Mouse (Mus musculus) liver, embryonic 18 days (tissue): ENCODE data around the gene Prr13. TPM values are rescaled to one million over a fixed set of nuclear protein-coding genes. Genes with fewer than 3 reads are reported as not detected.

Experiments used
- polyA plus RNA-seq: library from polyadenylated mRNA; depleted of rRNA; stranded (reverse); fragments of >200 nt; gene quantifications from 2 replicates; pipeline ENCODE4 v1.2.3, GENCODE M21; 2012; rRNA removed

The Prr13 gene
- 81.6 and 90.5 TPM in 2 replicates for polyA plus RNA-seq

DNA sequence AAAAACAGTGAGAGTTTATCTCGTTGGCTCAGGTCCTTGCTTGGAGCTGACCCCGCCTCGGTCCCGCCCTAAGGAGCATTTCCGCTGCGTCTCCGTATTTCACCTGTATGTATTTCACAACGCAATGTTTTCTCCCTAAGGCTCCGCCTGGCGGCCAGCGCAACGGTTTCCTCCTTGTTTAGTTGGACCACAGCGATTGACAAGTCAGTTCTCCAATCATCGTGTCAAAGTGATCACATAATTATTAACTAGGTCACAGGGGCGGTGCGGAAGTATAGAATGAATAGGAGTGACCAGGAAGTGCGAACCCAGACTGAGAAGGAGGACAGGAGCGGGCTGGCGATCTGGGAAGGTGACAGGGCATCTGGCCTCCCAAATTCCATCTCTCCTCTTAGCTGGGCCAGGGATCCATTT is at the start of gene Prr13:
Gene Prr13, plus strand, starts transcription at position 125 of the 414 bp plus-strand sequence.

DNA sequence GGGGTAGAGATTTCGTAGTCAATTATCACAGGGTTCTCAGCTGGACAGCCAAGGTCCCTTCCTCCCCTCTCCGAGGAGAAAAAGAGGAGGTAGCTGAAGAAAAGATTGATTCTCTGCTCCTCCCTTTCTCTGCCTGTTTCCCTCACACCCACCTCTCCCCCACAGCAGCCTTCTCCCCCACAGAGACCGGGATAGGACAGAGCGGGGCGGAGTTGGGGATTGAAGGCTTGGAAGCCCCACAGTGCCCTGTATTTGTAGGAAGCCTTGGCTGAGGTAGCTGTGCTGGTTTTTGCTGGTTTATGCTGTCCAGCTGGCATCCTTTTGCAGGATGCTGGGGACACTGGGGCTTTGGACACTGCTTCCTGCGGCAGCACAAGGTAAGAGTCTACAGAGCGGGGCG is 13.7 kb upstream of the Prr13 start, which contains the start of gene Amhr2:
Gene Amhr2, plus strand, starts transcription at position 222 of the 400 bp plus-strand sequence.

DNA sequence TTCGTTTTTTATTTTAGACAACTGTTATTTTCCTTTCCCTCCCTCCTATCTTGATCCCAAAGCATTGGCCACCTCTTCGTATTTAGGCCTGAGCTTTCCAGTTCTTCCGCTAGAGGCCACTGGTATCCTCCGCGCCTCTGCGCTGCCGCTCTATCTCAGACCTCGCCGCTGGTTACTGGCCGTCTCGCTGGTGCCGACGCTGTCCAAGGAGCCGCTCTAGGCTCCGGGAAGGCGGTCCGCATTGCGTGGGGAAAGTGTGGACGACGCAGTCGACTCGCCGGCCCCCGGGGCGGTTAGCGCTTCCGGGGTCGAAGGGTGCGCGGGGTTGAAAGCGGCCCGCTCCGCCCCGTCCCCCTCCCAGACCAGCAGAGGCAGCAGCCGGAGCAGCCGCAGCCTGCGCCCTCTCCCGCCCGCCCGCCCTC is 11.4 kb downstream of the Prr13 start, which contains the start of gene Pcbp2:
Gene Pcbp2, plus strand, starts transcription at position 357 of the 422 bp plus-strand sequence.

DNA sequence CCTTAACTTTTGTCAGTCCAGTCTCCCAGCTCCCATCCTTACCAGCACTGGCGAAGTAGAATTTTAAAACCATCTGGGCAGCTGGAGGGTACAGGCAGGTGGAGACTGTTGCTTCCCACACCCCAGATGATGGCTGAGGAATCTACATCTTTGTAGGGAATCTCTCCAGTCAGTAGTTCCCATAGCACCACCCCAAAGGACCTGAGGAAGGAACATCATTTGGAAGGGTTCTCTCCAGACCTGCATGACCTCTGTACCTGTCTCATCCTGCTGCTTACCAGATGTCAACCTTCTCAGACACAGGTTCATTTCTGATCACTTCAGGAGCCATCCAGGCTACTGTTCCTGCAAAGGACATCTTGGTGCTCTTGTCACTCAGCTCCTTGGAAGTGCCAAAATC is 44.6 kb downstream of the Prr13 start, which contains the start of gene Gm10337:
Gene Gm10337, plus strand, starts transcription at position 276 of the 400 bp plus-strand sequence.

Other genes with a start within 250 kb of the Prr13 start
- 2.8 and 2.9 TPM in 2 replicates for gene Itgb7, start 227.1 kb upstream of the Prr13 start, polyA plus RNA-seq
- gene Rarg, start 201.5 kb upstream of the Prr13 start, polyA plus RNA-seq, result 3.1 and 3.6 TPM in 2 replicates
- 0.01 and 0.02 TPM in 2 replicates for gene Gm9918, start 188.5 kb upstream of the Prr13 start, polyA plus RNA-seq
- gene Mfsd5, start 179.6 kb upstream of the Prr13 start, polyA plus RNA-seq, result 14.0 and 14.1 TPM in 2 replicates
- 8.2 and 8.8 TPM in 2 replicates for gene Espl1, start 162.8 kb upstream of the Prr13 start, polyA plus RNA-seq
- gene Pfdn5, start 132.9 kb upstream of the Prr13 start, polyA plus RNA-seq, result 87.7 and 89.5 TPM in 2 replicates
- gene Myg1, start 127.3 kb upstream of the Prr13 start, polyA plus RNA-seq, result 25.2 and 28.0 TPM in 2 replicates
- 18.3 and 19.1 TPM in 2 replicates for gene Aaas, start 108.3 kb upstream of the Prr13 start, polyA plus RNA-seq
- gene Sp7, start 91.8 kb upstream of the Prr13 start, polyA plus RNA-seq, result 0.01 TPM in 2 replicates
- 8.2 and 8.8 TPM in 2 replicates for gene Sp1, start 52.9 kb upstream of the Prr13 start, polyA plus RNA-seq
- gene Amhr2, start 13.7 kb upstream of the Prr13 start, polyA plus RNA-seq, result 0.02 and 0.06 TPM in 2 replicates
- gene Pcbp2, start 11.5 kb downstream of the Prr13 start, polyA plus RNA-seq, result 168 and 201 TPM in 2 replicates
- gene Gm10337, start 44.7 kb downstream of the Prr13 start, polyA plus RNA-seq, result not detected in 2 replicates
- 1.1 and 1.5 TPM in 2 replicates for gene Map3k12, start 58.0 kb downstream of the Prr13 start, polyA plus RNA-seq
- 32.8 and 33.5 TPM in 2 replicates for gene Tarbp2, start 59.2 kb downstream of the Prr13 start, polyA plus RNA-seq
- 0.95 and 1.7 TPM in 2 replicates for gene Npff, start 65.9 kb downstream of the Prr13 start, polyA plus RNA-seq
- gene Gm28047, start 166.0 kb downstream of the Prr13 start, polyA plus RNA-seq, result 0.02 TPM in 1 of 2 replicates, not detected in the other
- gene Atf7, start 166.4 kb downstream of the Prr13 start, polyA plus RNA-seq, result 13.2 and 18.9 TPM in 2 replicates
- gene Atp5g2, start 213.3 kb downstream of the Prr13 start, polyA plus RNA-seq, result 268 and 312 TPM in 2 replicates